Mouse (Mus musculus): ENCODE measurements around the gene Tmprss11g.

Tmprss11g gene

DNA sequence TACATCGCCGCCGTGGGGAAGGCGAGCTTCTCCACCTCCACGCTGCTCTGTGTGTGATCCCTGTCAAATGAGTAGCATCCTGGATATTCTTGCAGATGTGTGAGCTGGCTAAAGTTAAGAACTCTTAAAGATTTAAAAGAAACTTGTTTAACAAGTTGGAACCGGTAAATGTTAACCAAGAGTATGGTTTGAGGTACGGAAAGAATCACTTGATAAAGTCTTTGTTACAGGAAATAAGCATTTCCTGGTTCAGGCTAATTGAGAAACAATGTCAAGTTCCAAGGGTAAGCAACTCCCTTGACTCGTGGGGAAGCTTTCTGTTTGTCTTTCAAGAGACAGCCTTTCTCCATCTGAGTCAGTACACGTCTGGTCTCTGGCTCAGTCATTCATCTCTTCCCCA lies at the start of gene Tmprss11g:
TSS of gene Tmprss11g (minus strand) at position 101 of the 400 bp plus-strand sequence.
- no peak for DNase-seq

DNA sequence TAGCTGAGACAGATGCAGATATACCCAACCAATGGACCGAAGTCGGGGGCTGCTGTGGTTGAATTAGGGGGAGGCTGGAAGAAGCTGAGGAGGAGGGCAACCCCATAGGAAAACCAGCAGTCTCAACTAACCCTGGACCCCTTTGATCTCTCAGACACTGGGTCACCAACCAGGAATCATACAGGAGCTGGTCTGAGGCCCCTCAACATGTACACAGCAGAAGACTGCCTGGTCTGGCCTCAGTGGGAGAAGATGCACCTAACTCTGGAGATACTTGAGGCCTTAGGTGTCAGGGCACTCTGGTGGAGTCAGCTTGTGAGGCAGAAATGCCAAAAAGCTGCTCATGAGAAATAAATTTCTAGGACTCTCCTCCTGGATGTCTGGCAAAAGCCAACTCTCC lies 28.3 kb upstream of the Tmprss11g start:
- no peak for DNase-seq

DNA sequence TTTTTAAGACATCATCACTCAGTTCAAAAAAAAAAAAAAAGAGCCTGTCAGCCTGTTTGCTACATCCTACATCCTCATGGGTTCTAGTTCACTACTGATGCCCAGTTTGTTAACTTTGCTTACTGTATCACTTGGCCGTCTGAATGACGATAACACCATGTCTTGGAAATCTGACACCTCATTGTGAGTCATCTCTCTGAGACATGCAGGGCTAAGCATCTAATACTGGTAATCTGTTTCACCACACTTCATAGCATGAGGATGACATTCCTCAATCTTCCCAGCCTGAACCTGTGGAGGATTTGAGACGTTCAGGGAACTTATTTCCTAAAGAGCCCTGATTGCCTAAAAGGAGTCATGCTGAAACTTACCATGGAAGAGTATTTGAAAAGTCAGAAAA lies 22.2 kb upstream of the Tmprss11g start:
- DNase-seq, result no peak

DNA sequence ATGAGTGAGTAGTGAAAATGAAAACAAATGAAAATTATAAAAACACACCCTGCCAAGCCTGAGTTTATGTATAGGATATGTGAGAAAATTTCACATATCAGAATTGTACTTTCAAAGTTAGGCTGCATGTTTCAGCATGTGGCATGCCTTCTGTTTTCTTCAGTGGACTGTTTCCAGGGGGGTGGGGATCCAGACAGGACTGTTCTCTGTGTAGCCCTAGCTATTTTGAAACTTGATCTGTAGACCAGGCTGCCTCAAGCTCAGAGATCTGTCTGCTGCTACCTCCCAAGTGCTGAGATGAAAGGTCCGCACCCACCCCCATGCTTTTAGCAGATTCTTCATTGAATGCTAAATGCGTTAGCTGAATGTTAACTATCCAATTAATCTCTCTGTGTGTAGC lies 10.3 kb upstream of the Tmprss11g start:
- DNase-seq, result no peak

DNA sequence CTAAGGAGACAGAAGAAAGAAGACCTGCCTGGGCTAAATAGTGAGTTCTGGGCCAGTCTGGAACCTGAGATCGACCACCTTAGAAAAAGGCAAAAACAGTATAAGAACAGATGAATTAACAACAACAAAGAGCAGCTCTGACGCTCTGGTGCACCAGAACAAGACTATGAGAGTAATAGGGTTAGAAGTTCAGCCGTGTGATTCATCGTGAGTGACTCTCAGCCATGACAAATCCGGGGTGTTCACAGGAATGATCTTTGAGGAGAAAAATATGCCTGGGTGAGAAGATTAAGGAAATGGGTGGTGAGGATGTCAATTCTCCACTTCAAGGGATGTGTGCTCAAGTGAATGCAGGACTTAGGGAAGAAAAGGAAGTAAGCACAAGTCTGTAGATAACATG lies 6.9 kb downstream of the Tmprss11g start:
- no peak for DNase-seq

DNA sequence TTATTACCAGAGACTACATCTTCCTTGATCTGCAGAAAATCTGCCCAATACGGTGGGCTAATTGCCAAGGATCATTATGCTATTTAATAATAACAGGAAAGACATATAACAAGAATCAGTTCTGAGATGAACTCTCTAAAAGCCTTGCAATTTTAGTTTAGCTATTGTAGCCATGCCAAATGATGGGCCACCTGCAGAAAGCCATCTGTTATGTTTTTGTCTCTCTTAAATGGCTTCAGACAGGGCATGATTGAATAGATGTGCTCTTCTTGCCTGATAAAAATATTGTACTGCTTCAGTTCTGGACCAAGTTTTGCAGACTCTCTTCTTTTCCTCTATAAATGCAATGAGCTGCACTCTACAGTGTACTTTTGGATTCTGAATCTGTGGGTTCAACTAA lies 24.9 kb downstream of the Tmprss11g start:
- DNase-seq, result no peak

DNA sequence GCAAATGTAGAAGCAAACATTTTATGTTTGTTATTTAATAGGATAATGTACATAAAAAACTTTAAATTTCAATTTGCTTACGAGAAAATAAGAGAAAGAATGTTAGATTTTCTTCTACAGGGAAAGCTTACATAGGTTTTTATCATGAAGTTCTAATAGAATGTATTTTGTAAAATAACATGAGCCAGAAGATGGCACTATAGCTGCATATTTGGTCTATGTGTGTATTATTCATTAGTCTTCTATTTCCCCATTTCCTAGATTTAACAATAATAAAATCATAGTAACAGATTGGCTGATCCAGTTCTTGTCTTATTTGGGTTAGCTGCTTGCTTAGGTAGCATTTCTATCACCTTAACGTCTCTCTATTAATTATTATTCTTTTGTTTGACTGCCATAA lies 35.8 kb downstream of the Tmprss11g start:
- peak in 1 of 2 experiments; percentile 2 for DNase-seq

DNA sequence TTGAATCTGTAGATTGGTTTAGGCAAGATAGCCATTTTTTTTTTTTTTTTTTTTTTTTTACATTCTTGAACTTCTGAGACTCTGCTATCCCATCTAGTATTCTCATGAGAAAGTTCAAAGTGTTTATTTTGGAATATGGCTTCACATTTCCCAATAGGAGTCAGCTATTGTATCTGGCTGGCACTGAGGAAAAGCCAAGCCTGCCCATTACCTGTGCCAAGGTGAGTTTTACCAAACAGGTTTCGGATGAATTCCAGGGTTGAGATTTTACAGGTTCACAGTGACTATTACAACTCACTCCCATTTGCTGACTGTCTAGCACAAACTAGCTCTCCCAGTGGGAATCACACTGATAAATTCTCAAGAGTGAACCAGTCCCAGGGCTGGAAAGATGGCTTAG lies 36.4 kb downstream of the Tmprss11g start:
- no peak for DNase-seq

DNA sequence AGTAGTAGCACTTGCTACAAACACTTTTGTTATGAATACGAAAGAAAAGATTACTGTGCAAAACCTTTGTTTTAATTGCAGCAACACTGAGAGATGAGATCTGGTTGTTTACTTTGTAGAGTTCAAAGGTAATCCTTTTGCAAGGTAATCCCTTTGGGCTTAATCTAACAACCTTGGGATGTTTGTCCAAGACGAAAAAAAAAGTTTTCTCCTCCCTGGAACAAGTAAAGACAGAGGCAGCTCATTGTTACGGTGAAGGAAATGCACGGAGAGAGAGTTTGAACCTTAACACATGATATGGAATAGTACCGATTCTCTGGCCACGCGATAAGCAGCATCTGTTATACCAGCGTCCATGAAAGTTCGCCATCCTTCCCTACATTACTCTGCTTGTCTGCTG lies 44.5 kb downstream of the Tmprss11g start:
- DNase-seq, result no peak

DNA sequence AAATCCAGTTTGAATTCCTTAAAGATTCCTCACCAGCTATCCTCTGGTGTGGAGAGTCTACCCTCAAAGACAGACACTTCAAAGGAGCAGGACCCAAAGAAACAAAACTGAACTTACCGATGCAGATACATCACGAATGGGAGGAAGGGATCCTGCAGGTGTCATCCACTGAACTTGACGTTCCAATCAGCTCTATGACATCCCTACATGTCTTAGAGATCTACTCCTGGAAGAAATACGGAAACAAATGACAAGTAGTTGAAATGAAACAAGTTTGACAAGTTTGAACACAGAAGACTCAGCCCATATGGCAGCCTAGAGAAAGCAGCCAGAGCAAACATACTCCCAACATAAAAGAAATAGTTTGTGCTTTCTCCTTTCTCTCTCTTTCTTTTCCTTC lies 49.5 kb downstream of the Tmprss11g start, which contains the start of gene Tmprss11a:
TSS of gene Tmprss11a (minus strand) at position 101 of the 400 bp plus-strand sequence.
- no peak for DNase-seq

DNA sequence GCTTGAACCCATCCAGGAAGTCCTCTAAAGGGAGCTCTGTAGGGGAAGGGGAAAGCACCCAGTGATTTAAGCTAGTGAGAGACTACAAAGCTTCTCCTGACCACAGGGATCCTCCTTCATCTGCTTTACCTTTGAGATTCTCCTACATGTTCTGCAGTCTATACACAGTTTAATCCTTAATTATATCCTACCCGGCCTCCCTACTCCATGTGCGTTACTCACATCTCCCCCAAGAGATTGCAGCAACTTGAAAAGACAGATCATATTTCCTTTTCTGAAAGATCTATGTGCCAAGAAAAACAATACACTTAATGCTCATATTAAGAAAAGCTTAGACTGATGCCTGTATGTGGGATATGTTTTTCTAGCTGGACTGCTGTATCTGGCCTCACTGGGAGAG lies 79.1 kb downstream of the Tmprss11g start:
- no peak for DNase-seq

DNA sequence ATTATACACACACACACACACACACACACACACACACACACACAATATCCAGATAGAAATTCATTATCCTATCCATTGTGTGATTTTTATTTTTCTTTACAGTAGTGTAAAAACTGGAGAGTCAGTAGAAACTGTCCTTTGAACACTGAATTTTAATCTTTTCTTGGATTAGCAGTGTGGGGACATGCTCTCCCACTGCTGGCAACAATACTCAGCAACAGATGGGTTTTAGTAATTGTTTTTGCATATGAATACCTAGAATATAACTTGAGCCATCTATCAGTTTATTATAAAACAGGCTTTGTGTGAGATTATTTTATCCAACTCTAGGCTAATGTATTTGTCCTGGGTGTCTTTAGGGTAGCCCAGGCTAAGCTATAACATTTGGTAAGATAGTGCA lies 79.9 kb downstream of the Tmprss11g start:
- no peak for DNase-seq

All from kidney, postnatal 36 days (tissue).